Mouse (Mus musculus) lung, postnatal 0 days (tissue): ENCODE measurements at regions not wholly inside any gene's neighbourhood (a gene's known extent, or its start where the extent isn't known, plus 50 kb on each side); places are given as distances from the start of the nearest gene placed in this dataset.
A peak's percentile ranks its signal among the peaks of the same experiment; 100 is the strongest.

Experiments
- ATAC-seq: fragments of 200-750 bp; cut with Nextera tagmentation; 2 replicates; pipeline ENCODE4 v1.8.0; 2017; ENCODE audit warnings: moderate library complexity
- DNase-seq: peaks from one replicate; pipeline ENCODE4 v3.0.0-alpha.2; 2016; ENCODE audit warnings: low spot score
- H3K27ac ChIP-seq: fragments of 300-500 bp; sonication (generic); 2 replicates; pipeline ENCODE4 v1.5.1; 2014; ENCODE audit warnings: antibody characterized with exemption, mild to moderate bottlenecking, low read length, mixed read lengths
- H3K27me3 ChIP-seq: fragments of 300-500 bp; sonication (generic); replicated peaks from 2 replicates; pipeline ENCODE4 v1.6.1; 2014; ENCODE audit warnings: low read length, mixed read lengths; ENCODE audit not compliant: insufficient read depth
- H3K36me3 ChIP-seq: fragments of 300-500 bp; sonication (generic); 2 replicates; pipeline ENCODE4 v1.6.1; 2014; ENCODE audit warnings: low read length, mixed read lengths; ENCODE audit not compliant: insufficient read depth
- H3K4me1 ChIP-seq: fragments of 300-500 bp; sonication (generic); 2 replicates; pipeline ENCODE4 v1.6.1; 2014; ENCODE audit warnings: antibody characterized with exemption, low read depth, low read length, mixed read lengths; ENCODE audit not compliant: insufficient read depth
- H3K4me2 ChIP-seq: fragments of 300-500 bp; sonication (generic); replicated peaks from 2 replicates; pipeline ENCODE4 v1.6.1; 2014; ENCODE audit warnings: low read depth, mild to moderate bottlenecking, low read length, moderate library complexity, mixed read lengths
- H3K4me3 ChIP-seq: fragments of 300-500 bp; sonication (generic); 2 replicates; pipeline ENCODE4 v1.5.1; 2014; ENCODE audit warnings: low read depth, low read length
- H3K9ac ChIP-seq: fragments of 300-500 bp; sonication (generic); replicated peaks from 2 replicates; pipeline ENCODE4 v1.6.1; 2014; ENCODE audit warnings: low read depth, mild to moderate bottlenecking
- H3K9me3 ChIP-seq: fragments of 300-500 bp; sonication (generic); 2 replicates; pipeline ENCODE4 v1.6.1; 2016; ENCODE audit warnings: low read length, mixed read lengths
- CTCF ChIP-seq: IDR thresholded peaks from 2 replicates; pipeline ENCODE4 v1.5.1; 2016; ENCODE audit warnings: antibody characterized with exemption, mild to moderate bottlenecking
- EP300 ChIP-seq: IDR thresholded peaks from 2 replicates; pipeline ENCODE4 v1.6.1; 2016; ENCODE audit warnings: antibody characterized with exemption, mild to moderate bottlenecking, control low read depth
- WGBS: fragments of 180-500 bp; shearing (Covaris S2); extraction: QIAGEN DNeasy Blood & Tissue Kit; methylation state at CpG from one replicate; pipeline ENCODE4 v1.1.7; 2014; 5-methylcytosine and 5-hydroxymethylcytosine counted together

DNA sequence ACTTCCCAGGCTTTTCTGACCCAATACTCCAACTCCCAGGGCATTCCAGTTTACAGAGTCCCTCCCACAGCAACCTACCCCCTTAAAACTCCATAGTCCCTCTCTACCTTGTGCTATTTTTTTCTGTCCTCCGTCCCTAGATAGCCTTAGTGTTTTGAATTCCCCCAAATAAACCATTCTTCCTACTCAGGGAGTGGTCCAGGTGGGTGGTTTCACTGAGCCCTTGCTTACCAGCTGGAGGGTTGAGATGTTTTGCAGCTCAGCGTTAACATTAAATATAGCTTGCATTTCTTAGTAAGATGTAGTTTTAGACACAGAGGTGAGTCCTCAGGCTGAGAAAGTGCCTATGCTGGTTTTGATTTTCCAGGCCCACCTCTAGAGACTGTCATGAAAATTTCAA, 313.0 kb downstream of the Bmper start:
- TF ChIP-seq CTCF (no peak), EP300 (no peak)
- 76% methylated on average over 2 of the region's 2 CpGs for WGBS
- ATAC-seq (no peak), DNase-seq (no peak)
- H3K4me2 ChIP-seq: no peak overlapping the region
- H3K9me3 ChIP-seq: no peaks in the 10 kb centered on the region
- no peaks in the 10 kb centered on the region for H3K4me1 ChIP-seq
- H3K27me3 ChIP-seq: no peaks in the 10 kb centered on the region
- H3K36me3 ChIP-seq: no peaks in the 10 kb centered on the region
- no peak overlapping the region for H3K4me3 ChIP-seq
- H3K9ac ChIP-seq: no peak overlapping the region
- no peak overlapping the region for H3K27ac ChIP-seq

DNA sequence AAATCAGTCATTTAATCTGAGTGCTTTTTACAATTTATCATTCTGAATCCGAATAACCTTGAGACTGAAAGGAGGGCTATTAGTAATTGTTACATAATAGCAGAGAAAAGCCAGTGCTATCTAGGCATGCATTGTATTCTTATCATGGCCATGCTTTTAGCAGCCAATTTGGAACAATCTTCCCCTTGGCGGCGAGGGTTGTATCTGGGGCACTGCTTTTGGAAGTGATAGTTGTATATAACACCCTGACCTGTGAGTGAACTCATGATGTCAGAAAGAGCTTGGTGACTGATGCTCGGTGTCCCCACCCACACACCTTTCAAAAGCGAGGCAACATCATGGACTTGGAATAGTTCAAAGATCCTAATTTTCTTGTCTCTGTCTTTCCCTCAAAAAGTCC, 315.2 kb downstream of the Bmper start:
- Histone ChIP-seq H3K4me2 (no peak overlapping the region), H3K27ac (no peak overlapping the region), H3K9ac (no peak overlapping the region), H3K4me1 (no peaks in the 10 kb centered on the region), H3K36me3 (no peaks in the 10 kb centered on the region), H3K9me3 (no peaks in the 10 kb centered on the region), H3K4me3 (no peak overlapping the region), H3K27me3 (no peaks in the 10 kb centered on the region)
- no peak for DNase-seq
- ATAC-seq: no peak
- TF ChIP-seq CTCF (no peak), EP300 (no peak)
- 36% methylated on average over 5 of the region's 5 CpGs for WGBS

DNA sequence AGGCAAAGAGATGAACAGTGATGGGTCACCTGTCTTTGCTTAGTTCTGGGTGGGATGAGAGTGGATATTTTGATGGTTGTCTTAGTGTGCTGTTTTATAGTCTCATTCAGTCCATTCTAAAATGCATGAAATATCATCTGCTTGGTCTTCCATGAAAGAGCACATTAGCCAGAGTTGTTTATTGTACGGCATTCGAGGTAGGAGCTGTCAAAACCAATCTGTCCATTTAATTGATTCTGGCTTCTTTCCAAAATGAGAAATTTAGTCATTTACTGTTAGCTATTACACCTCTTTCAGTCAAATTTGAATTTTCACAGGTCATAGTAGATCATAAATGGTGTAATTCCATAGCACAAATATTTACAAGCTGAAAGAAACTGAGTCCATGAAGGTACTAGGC, 328.8 kb downstream of the Bmper start:
- no peaks in the 10 kb centered on the region for H3K27me3 ChIP-seq
- no peaks in the 10 kb centered on the region for H3K9me3 ChIP-seq
- no peaks in the 10 kb centered on the region for H3K36me3 ChIP-seq
- no peak overlapping the region for H3K4me3 ChIP-seq
- H3K4me2 ChIP-seq: no peak overlapping the region
- 58% methylated on average over 2 of the region's 2 CpGs for WGBS
- H3K4me1 ChIP-seq: no peaks in the 10 kb centered on the region
- ATAC-seq: no peak
- TF ChIP-seq CTCF (no peak), EP300 (no peak)
- H3K9ac ChIP-seq: no peak overlapping the region
- no peak overlapping the region for H3K27ac ChIP-seq
- no peak for DNase-seq

DNA sequence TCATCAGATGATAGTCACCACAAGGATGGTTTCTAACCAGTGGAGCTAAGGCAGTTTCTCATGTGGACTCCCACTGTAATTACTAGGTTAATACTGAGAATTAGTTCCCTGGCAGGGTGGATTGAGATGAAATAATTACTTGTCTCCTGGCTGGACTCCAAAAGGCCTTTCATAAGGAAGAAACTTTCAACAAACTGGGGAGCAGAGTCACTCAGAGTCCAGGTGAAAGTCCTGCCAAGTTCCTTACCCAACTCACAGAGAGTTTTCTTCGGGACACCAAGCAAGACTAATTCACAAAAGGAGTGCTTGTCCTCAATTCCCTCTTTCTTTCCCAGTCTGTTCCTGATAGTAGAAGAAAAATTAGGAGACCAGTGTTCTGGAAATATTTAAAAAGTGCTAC, 330.9 kb downstream of the Bmper start:
- H3K27me3 ChIP-seq: no peaks in the 10 kb centered on the region
- WGBS: 21% methylated on average over 1 of the region's 1 CpGs
- H3K27ac ChIP-seq: no peak overlapping the region
- no peaks in the 10 kb centered on the region for H3K36me3 ChIP-seq
- no peak for TF ChIP-seq CTCF
- TF ChIP-seq EP300: no peak
- H3K9ac ChIP-seq: no peak overlapping the region
- ATAC-seq: no peak
- H3K4me3 ChIP-seq: no peak overlapping the region
- H3K9me3 ChIP-seq: no peaks in the 10 kb centered on the region
- no peak overlapping the region for H3K4me2 ChIP-seq
- no peak for DNase-seq
- H3K4me1 ChIP-seq: no peaks in the 10 kb centered on the region

DNA sequence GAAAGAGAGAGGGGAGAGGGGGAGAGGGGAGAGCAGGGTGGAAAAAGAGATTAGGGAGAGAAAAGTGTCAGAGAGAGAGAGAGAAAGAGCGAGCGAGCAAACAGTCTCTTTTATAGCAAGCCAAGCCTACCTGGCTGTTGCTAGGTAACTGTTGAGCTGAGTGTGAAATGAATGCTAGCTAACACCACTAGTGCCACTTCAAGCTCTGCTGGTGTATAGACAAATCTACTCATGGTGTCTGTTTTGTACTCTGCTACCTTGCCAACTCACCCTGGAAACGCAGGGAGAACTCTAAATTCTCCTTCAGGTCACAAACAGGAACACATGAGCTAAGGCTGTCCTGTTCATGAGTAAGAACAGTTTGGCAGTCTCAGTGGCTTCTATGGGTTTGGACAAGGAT, 334.7 kb downstream of the Bmper start:
- Histone ChIP-seq H3K4me1 (no peaks in the 10 kb centered on the region), H3K27ac (no peak overlapping the region), H3K4me2 (no peak overlapping the region), H3K4me3 (no peak overlapping the region), H3K36me3 (no peaks in the 10 kb centered on the region), H3K9me3 (no peaks in the 10 kb centered on the region), H3K9ac (no peak overlapping the region), H3K27me3 (no peaks in the 10 kb centered on the region)
- no peak for TF ChIP-seq CTCF
- TF ChIP-seq EP300: no peak
- 59% methylated on average over 3 of the region's 3 CpGs for WGBS
- ATAC-seq (peak; percentile 95), DNase-seq (peak; percentile 79)

DNA sequence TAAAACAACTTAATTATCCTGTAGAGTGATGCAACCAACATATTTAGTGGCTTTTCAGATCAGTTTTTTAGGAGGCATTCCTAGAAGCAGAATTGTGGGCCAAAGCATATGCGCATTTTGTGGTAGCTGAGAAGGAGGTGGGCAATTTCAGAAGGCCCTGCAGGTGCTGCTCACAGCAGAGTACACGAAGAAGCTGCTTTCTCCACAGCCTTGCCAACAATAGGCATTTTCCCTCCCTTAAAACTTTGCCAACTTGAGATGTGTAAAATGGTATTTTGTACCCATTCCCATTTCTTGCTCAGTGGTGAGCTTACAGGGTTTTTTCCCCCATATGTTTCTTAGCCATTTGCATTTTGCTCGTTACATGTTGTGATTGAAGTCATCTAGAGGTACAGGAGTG, 339.0 kb downstream of the Bmper start:
- Histone ChIP-seq H3K4me3 (no peak overlapping the region), H3K27me3 (no peaks in the 10 kb centered on the region), H3K9me3 (no peaks in the 10 kb centered on the region), H3K27ac (no peak overlapping the region), H3K36me3 (no peaks in the 10 kb centered on the region), H3K9ac (no peak overlapping the region), H3K4me1 (no peaks in the 10 kb centered on the region), H3K4me2 (no peak overlapping the region)
- TF ChIP-seq CTCF: no peak
- TF ChIP-seq EP300: no peak
- 78% methylated on average over 3 of the region's 3 CpGs for WGBS
- ATAC-seq (no peak), DNase-seq (no peak)

DNA sequence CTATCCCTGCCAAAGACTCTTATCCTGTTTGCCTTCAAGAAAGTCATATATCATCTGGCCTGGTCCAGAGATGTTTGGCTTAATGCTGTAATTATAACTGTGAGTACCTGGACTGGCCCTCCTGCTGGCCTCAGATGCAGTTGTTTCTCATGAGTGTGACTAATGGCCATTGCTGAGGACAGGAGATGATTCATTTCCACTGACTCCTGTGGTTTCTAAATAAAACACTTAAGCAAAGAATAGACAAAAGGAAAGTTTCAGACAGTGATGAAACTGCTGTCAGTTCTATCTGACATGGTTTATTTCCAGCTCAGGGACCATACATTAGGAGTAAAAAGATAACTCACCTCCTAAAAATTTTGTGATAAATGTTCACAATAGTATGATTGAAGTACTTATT, 344.2 kb downstream of the Bmper start:
- Histone ChIP-seq H3K27ac (no peak overlapping the region), H3K27me3 (no peaks in the 10 kb centered on the region), H3K36me3 (no peaks in the 10 kb centered on the region), H3K4me2 (no peak overlapping the region), H3K4me1 (no peaks in the 10 kb centered on the region), H3K9ac (no peak overlapping the region), H3K4me3 (no peak overlapping the region), H3K9me3 (no peaks in the 10 kb centered on the region)
- DNase-seq (no peak), ATAC-seq (no peak)
- no peak for TF ChIP-seq CTCF
- TF ChIP-seq EP300: no peak
